Mouse (Mus musculus): ENCODE data around the gene Ift172. TPM values are rescaled to one million over a fixed set of nuclear protein-coding genes. Genes with fewer than 3 reads are reported as not detected.
A peak's percentile ranks its signal among the peaks of the same experiment; 100 is the strongest.

The Ift172 gene
- polyA plus RNA-seq, 1 experiment, result 20.9 TPM

GRCm38 (mm10) chr5:31301866-31302265 is 10.9 kb upstream of the Ift172 start:
- H3K4me1 ChIP-seq (ENCODE audit: control insufficient read depth, insufficient read depth, insufficient read length, low read length), result peaks cover 3% of the 10 kb centered on the region; the same call in 1 of the 2 replicates
- no peaks in the 10 kb centered on the region for H3K36me3 ChIP-seq (ENCODE audit: control insufficient read depth, insufficient read depth, low read length)
- WGBS, result 71% methylated on average over 8 of the region's 8 CpGs
- peaks cover 9% of the 10 kb centered on the region; the same call in 1 of the 2 replicates for H3K27me3 ChIP-seq (ENCODE audit: control insufficient read depth, insufficient read depth, low read length)
- TF ChIP-seq CTCF (IDR thresholded peaks at IDR 0.05; ENCODE audit: extremely low read depth, insufficient read length, insufficient replicate concordance, low read depth, low read length), result no peak
- TF ChIP-seq POLR2A (IDR thresholded peaks at IDR 0.05; ENCODE audit: low read depth, low read length), result no peak
- H3K27ac ChIP-seq (ENCODE audit: insufficient read depth, low read depth, low read length), result no peak overlapping the region
- no peak overlapping the region for H3K4me3 ChIP-seq (ENCODE audit: low read depth, low read length)

GRCm38 (mm10) chr5:31298486-31298885 is 7.6 kb upstream of the Ift172 start:
- TF ChIP-seq CTCF (IDR thresholded peaks at IDR 0.05; ENCODE audit: extremely low read depth, insufficient read length, insufficient replicate concordance, low read depth, low read length), result no peak
- no peak for TF ChIP-seq POLR2A (IDR thresholded peaks at IDR 0.05; ENCODE audit: low read depth, low read length)
- H3K27ac ChIP-seq (ENCODE audit: insufficient read depth, low read depth, low read length), result no peak overlapping the region
- H3K36me3 ChIP-seq (ENCODE audit: control insufficient read depth, insufficient read depth, low read length), result no peaks in the 10 kb centered on the region
- H3K27me3 ChIP-seq (ENCODE audit: control insufficient read depth, insufficient read depth, low read length), result peaks cover 18% of the 10 kb centered on the region
- H3K4me1 ChIP-seq (ENCODE audit: control insufficient read depth, insufficient read depth, insufficient read length, low read length), result peaks cover 10% of the 10 kb centered on the region
- H3K4me3 ChIP-seq (ENCODE audit: low read depth, low read length), result no peak overlapping the region
- WGBS, result 14% methylated on average over 2 of the region's 2 CpGs

- WGBS, result 36% methylated on average over 3 of the region's 3 CpGs
- Histone ChIP-seq H3K36me3 (ENCODE audit: control insufficient read depth, insufficient read depth, low read length) (no peaks in the 10 kb centered on the region), H3K27ac (ENCODE audit: insufficient read depth, low read depth, low read length) (no peak overlapping the region), H3K4me3 (ENCODE audit: low read depth, low read length) (no peak overlapping the region), H3K27me3 (ENCODE audit: control insufficient read depth, insufficient read depth, low read length) (peaks cover 18% of the 10 kb centered on the region), H3K4me1 (ENCODE audit: control insufficient read depth, insufficient read depth, insufficient read length, low read length) (peaks cover 10% of the 10 kb centered on the region)
- TF ChIP-seq POLR2A (IDR thresholded peaks at IDR 0.05; ENCODE audit: low read depth, low read length), result no peak
Measured at GRCm38 (mm10) chr5:31297981-31298380, 7.1 kb upstream of the Ift172 start.

GRCm38 (mm10) chr5:31297047-31297757 is 6.3 kb upstream of the Ift172 start, which contains the start of gene Gckr:
Gene Gckr, plus strand, starts transcription at chr5:31297443.
- Histone ChIP-seq H3K27me3 (ENCODE audit: control insufficient read depth, insufficient read depth, low read length) (peaks cover 18% of the 10 kb centered on the region), H3K36me3 (ENCODE audit: control insufficient read depth, insufficient read depth, low read length) (no peaks in the 10 kb centered on the region), H3K27ac (ENCODE audit: insufficient read depth, low read depth, low read length) (no peak within 1 kb of the TSS), H3K4me1 (ENCODE audit: control insufficient read depth, insufficient read depth, insufficient read length, low read length) (peaks cover 10% of the 10 kb centered on the region), H3K4me3 (ENCODE audit: low read depth, low read length) (no peak within 1 kb of the TSS)
- no peak for TF ChIP-seq CTCF (IDR thresholded peaks at IDR 0.05; ENCODE audit: extremely low read depth, insufficient read length, insufficient replicate concordance, low read depth, low read length)
- no peak for TF ChIP-seq POLR2A (IDR thresholded peaks at IDR 0.05; ENCODE audit: low read depth, low read length)
- WGBS, result 43% methylated on average over 13 of the region's 13 CpGs

GRCm38 (mm10) chr5:31295606-31296141 is 4.8 kb upstream of the Ift172 start, which contains the start of gene Fndc4:
Gene Fndc4, minus strand, starts transcription at chr5:31296080.
- Histone ChIP-seq H3K4me3 (ENCODE audit: low read depth, low read length) (peak within 1 kb of the TSS; percentile 58), H3K4me1 (ENCODE audit: control insufficient read depth, insufficient read depth, insufficient read length, low read length) (peaks cover 12% of the 10 kb centered on the region), H3K27ac (ENCODE audit: insufficient read depth, low read depth, low read length) (no peak within 1 kb of the TSS), H3K27me3 (ENCODE audit: control insufficient read depth, insufficient read depth, low read length) (peaks cover 18% of the 10 kb centered on the region), H3K36me3 (ENCODE audit: control insufficient read depth, insufficient read depth, low read length) (no peaks in the 10 kb centered on the region)
- TF ChIP-seq CTCF (IDR thresholded peaks at IDR 0.05; ENCODE audit: extremely low read depth, insufficient read length, insufficient replicate concordance, low read depth, low read length), result no peak
- no peak for TF ChIP-seq POLR2A (IDR thresholded peaks at IDR 0.05; ENCODE audit: low read depth, low read length)
- under 1% methylated on average over 46 of the region's 46 CpGs for WGBS

- peaks cover 12% of the 10 kb centered on the region for H3K4me1 ChIP-seq (ENCODE audit: control insufficient read depth, insufficient read depth, insufficient read length, low read length)
Measured at GRCm38 (mm10) chr5:31294964-31295605, 4.2 kb upstream of the Ift172 start.

GRCm38 (mm10) chr5:31291361-31291688 is 409 bp upstream of the Ift172 start:
- no peaks in the 10 kb centered on the region for H3K36me3 ChIP-seq (ENCODE audit: control insufficient read depth, insufficient read depth, low read length)
- H3K4me3 ChIP-seq (ENCODE audit: low read depth, low read length), result peak overlapping the region; percentile 68
- peaks cover 12% of the 10 kb centered on the region for H3K27me3 ChIP-seq (ENCODE audit: control insufficient read depth, insufficient read depth, low read length)
- under 1% methylated on average over 9 of the region's 9 CpGs for WGBS
- H3K4me1 ChIP-seq (ENCODE audit: control insufficient read depth, insufficient read depth, insufficient read length, low read length), result peaks cover 9% of the 10 kb centered on the region
- TF ChIP-seq POLR2A (IDR thresholded peaks at IDR 0.05; ENCODE audit: low read depth, low read length) (no peak; the same call in 1 of the 2 replicates), CTCF (IDR thresholded peaks at IDR 0.05; ENCODE audit: extremely low read depth, insufficient read length, insufficient replicate concordance, low read depth, low read length) (no peak)
- peak overlapping the region; percentile 56; the same call in 1 of the 2 replicates for H3K27ac ChIP-seq (ENCODE audit: insufficient read depth, low read depth, low read length)

More at GRCm38 (mm10) chr5:31294964-31295605, 4.2 kb upstream of the Ift172 start:
- Histone ChIP-seq H3K27ac (ENCODE audit: insufficient read depth, low read depth, low read length) (no peak overlapping the region), H3K36me3 (ENCODE audit: control insufficient read depth, insufficient read depth, low read length) (no peaks in the 10 kb centered on the region), H3K27me3 (ENCODE audit: control insufficient read depth, insufficient read depth, low read length) (peaks cover 18% of the 10 kb centered on the region), H3K4me3 (ENCODE audit: low read depth, low read length) (peak overlapping the region; percentile 58)
- WGBS, result 16% methylated on average over 29 of the region's 29 CpGs
- TF ChIP-seq POLR2A (IDR thresholded peaks at IDR 0.05; ENCODE audit: low read depth, low read length) (no peak), CTCF (IDR thresholded peaks at IDR 0.05; ENCODE audit: extremely low read depth, insufficient read length, insufficient replicate concordance, low read depth, low read length) (no peak)
